Mouse (Mus musculus) limb, embryonic 14.5 days (tissue): ENCODE data around the gene Gpr89. TPM values are rescaled to one million over a fixed set of nuclear protein-coding genes. Genes with fewer than 3 reads are reported as not detected.

Source experiments
- ATAC-seq: fragments of 200-750 bp; cut with Nextera tagmentation; 2 replicates; pipeline ENCODE4 v1.8.0; 2017; ENCODE audit warnings: low read depth, moderate number of reproducible peaks, moderate TSS enrichment; ENCODE audit not compliant: low FRiP score
- DNase-seq: peaks from one replicate; pipeline ENCODE4 v3.0.0-alpha.2; 2015; ENCODE audit warnings: low spot score
- H3K27ac ChIP-seq: fragments of 300-500 bp; sonication (generic); replicated peaks from 2 replicates; pipeline ENCODE4 v1.5.1; 2014; ENCODE audit warnings: low read depth, mild to moderate bottlenecking, low read length, moderate library complexity, mixed read lengths
- H3K27me3 ChIP-seq: fragments of 300-500 bp; sonication (generic); 2 replicates; pipeline ENCODE4 v1.6.1; 2014; ENCODE audit warnings: low read length, mixed read lengths; ENCODE audit not compliant: control insufficient read depth, insufficient read depth
- H3K36me3 ChIP-seq: fragments of 300-500 bp; sonication (generic); 2 replicates; pipeline ENCODE4 v1.6.1; 2014; ENCODE audit warnings: mild to moderate bottlenecking, low read length, moderate library complexity, mixed read lengths; ENCODE audit not compliant: control insufficient read depth, insufficient read depth
- H3K4me1 ChIP-seq: fragments of 300-500 bp; sonication (generic); 2 replicates; pipeline ENCODE4 v1.6.1; 2014; ENCODE audit warnings: antibody characterized with exemption, low read length, mixed read lengths; ENCODE audit not compliant: control insufficient read depth, insufficient read depth
- H3K4me2 ChIP-seq: fragments of 300-500 bp; sonication (generic); replicated peaks from 2 replicates; pipeline ENCODE4 v1.6.1; 2014; ENCODE audit warnings: low read depth, mild to moderate bottlenecking, low read length, moderate library complexity; ENCODE audit not compliant: severe bottlenecking
- H3K4me3 ChIP-seq: fragments of 300-500 bp; sonication (generic); replicated peaks from 2 replicates; pipeline ENCODE4 v1.5.1; 2014; ENCODE audit warnings: low read length
- H3K9ac ChIP-seq: fragments of 300-500 bp; sonication (generic); 2 replicates; pipeline ENCODE4 v1.6.1; 2014; ENCODE audit warnings: mild to moderate bottlenecking, low read depth, low read length, moderate library complexity; ENCODE audit not compliant: severe bottlenecking
- H3K9me3 ChIP-seq: fragments of 300-500 bp; sonication (generic); 2 replicates; pipeline ENCODE4 v1.6.1; 2016; ENCODE audit warnings: low read length; ENCODE audit not compliant: control insufficient read depth
- POLR2A ChIP-seq: fragments of 200-500 bp; IDR thresholded peaks from 2 replicates; pipeline ENCODE4 v1.8.0; 2012; ENCODE audit warnings: inconsistent platforms, mild to moderate bottlenecking, moderate library complexity, borderline replicate concordance; ENCODE audit not compliant: insufficient read depth, insufficient read length; ENCODE audit errors: extremely low read depth
- WGBS: fragments of 180-500 bp; shearing (Covaris S2); extraction: QIAGEN DNeasy Blood & Tissue Kit; methylation state at CpG from one replicate; pipeline ENCODE4 v1.1.7; 2014; 5-methylcytosine and 5-hydroxymethylcytosine counted together
- polyA plus RNA-seq, 2 experiments: library from polyadenylated mRNA; depleted of rRNA in 1 of 2; stranded (reverse) in 1 of 2; unstranded in 1 of 2; fragments of >200 nt; fragmentation: Nextera tagmentation in 1 of 2; extraction: Ambion mirVana in 1 of 2; gene quantifications; 2 replicates each; pipeline versions ENCODE4 v1.2.1 to v1.2.3; 2012 to 2014

The Gpr89 gene
- polyA plus RNA-seq, 2 experiments: 15.8 to 43.5 TPM

DNA sequence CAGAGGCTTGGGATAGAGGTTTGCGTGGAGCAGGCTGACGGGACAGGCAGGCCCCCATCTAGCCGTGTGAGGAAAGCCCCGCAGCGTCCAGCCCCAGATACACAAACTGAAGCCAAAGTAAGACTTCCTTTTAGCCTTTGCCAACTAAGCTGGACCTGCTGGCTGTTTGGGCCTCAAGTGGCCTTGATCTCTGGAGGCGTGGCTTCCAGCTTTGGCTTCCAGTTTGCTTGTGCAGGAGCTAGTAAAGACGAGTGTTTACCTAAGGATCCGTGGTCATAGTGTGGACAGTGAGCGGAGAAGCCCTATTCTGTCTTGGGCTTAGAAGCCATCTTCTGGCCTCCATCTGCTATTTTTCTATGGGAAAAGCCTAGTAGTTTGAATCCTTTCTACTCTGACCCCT is 59.3 kb downstream of the Gpr89 start:
- Histone ChIP-seq H3K9me3 (no peaks in the 10 kb centered on the region), H3K27me3 (no peaks in the 10 kb centered on the region), H3K36me3 (no peaks in the 10 kb centered on the region), H3K4me2 (no peak overlapping the region), H3K4me3 (no peak overlapping the region), H3K27ac (no peak overlapping the region), H3K4me1 (no peaks in the 10 kb centered on the region), H3K9ac (no peak overlapping the region)
- DNase-seq: no peak
- ATAC-seq: no peak
- 82% methylated on average over 9 of the region's 9 CpGs for WGBS
- TF ChIP-seq POLR2A: no peak

DNA sequence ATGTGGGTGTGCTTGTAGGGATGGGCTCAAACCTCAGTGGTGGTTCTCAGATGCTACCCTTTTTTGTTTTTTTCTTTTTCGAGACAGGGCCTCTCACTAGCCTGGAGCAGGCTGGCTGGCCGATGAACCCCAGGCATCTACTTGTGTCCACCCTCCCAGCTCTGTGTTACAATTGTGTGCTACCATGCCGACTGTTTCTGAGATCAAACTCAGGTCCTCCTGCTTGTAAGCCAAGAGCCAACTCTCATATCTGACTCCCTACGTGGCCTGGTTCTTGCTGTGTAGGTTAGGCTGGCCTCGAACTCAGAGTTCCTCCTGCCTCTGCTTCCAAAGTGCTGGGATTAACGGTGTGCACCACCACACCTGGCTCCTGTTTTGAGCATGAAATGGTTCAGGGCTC is 60.0 kb downstream of the Gpr89 start:
- Histone ChIP-seq H3K27me3 (no peaks in the 10 kb centered on the region), H3K4me1 (no peaks in the 10 kb centered on the region), H3K4me2 (no peak overlapping the region), H3K4me3 (no peak overlapping the region), H3K27ac (no peak overlapping the region), H3K9ac (no peak overlapping the region), H3K36me3 (no peaks in the 10 kb centered on the region), H3K9me3 (no peaks in the 10 kb centered on the region)
- TF ChIP-seq POLR2A: no peak
- ATAC-seq (no peak), DNase-seq (no peak)
- WGBS: 89% methylated on average over 6 of the region's 6 CpGs

GRCm38 (mm10) chr3:96838996-96839645 is 66.0 kb downstream of the Gpr89 start:
- WGBS: 70% methylated on average over 7 of the region's 7 CpGs
- no peak overlapping the region for H3K27ac ChIP-seq
- no peak for ATAC-seq

DNA sequence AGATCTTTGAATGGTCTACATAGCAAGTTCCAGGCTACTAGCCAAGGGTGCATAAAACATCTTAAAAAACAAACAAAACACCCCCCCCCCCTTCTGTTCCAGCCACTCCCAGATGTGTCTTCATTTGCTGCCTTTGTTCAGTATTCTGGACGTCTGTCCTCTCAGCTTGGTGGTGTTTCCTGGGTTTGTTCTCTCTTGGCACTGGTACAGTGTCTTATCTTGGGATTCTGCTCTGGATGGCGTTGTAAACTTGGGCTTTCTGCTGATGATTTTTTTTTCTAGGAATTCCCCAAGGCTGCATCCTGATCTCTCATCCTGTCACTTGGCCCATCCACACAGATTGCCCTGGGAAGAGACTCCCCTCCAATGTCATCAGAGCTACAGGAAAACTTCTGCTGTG is 68.7 kb downstream of the Gpr89 start:
- H3K9ac ChIP-seq: no peak overlapping the region
- no peak for DNase-seq
- H3K4me2 ChIP-seq: no peak overlapping the region
- WGBS: 72% methylated on average over 2 of the region's 2 CpGs
- no peaks in the 10 kb centered on the region for H3K36me3 ChIP-seq
- no peak overlapping the region for H3K4me3 ChIP-seq
- no peak for TF ChIP-seq POLR2A
- no peak for ATAC-seq
- H3K4me1 ChIP-seq: no peaks in the 10 kb centered on the region
- no peaks in the 10 kb centered on the region for H3K27me3 ChIP-seq
- no peak overlapping the region for H3K27ac ChIP-seq
- no peaks in the 10 kb centered on the region for H3K9me3 ChIP-seq

More at GRCm38 (mm10) chr3:96838996-96839645, 66.0 kb downstream of the Gpr89 start:
- H3K4me3 ChIP-seq: no peak overlapping the region
- H3K4me2 ChIP-seq: no peak overlapping the region
- no peaks in the 10 kb centered on the region for H3K27me3 ChIP-seq
- no peaks in the 10 kb centered on the region for H3K36me3 ChIP-seq
- TF ChIP-seq POLR2A: no peak
- H3K9ac ChIP-seq: no peak overlapping the region
- H3K9me3 ChIP-seq: no peaks in the 10 kb centered on the region
- DNase-seq: no peak
- no peaks in the 10 kb centered on the region for H3K4me1 ChIP-seq

DNA sequence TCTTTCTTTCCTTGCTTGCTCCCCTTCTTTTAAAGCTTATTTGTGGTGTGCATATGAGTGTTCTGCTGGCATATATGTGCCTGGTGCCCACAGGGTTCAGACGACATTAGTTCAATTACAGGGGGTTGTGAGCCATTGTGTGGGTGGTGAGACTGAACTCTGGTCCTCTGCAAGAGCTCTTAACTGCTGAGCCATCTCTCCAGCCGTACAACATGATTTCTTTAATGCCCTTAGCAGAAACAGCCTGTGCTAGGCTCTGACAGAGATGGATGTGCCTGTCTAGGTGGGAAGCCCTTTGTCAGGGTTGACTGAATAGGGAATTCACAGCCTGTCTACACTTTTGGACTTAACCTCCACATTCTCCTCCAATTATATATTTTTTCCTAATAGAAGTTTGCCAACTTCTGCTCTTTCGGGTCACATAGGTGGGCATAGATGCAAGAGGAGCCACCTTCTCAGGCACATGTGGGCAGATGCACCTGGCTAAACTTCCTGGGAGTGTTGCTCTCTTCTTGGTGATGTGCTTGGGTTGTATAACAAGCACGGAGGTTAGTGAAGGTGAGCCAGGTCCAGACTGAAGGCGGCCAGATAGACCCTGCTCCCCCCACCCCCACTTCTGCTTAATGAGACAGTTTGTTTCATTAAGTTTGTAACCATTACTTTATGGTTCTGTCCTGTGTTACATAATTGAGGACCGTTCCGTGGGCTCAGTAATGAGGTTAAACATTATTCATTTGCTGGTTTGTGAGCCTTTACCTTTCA is 70.4 kb downstream of the Gpr89 start:
- H3K9me3 ChIP-seq: no peaks in the 10 kb centered on the region
- no peak overlapping the region for H3K27ac ChIP-seq
- no peak for TF ChIP-seq POLR2A
- ATAC-seq (no peak), DNase-seq (no peak)
- no peak overlapping the region for H3K4me2 ChIP-seq
- H3K4me1 ChIP-seq: no peaks in the 10 kb centered on the region
- 58% methylated on average over 7 of the region's 7 CpGs for WGBS
- no peaks in the 10 kb centered on the region for H3K36me3 ChIP-seq
- H3K27me3 ChIP-seq: no peaks in the 10 kb centered on the region
- H3K9ac ChIP-seq: no peak overlapping the region
- H3K4me3 ChIP-seq: no peak overlapping the region
